Mouse (Mus musculus) heart, adult 18-20 months (tissue): ENCODE measurements around the gene Ttc13. TPM values are rescaled to one million over a fixed set of nuclear protein-coding genes. Genes with fewer than 3 reads are reported as not detected.

Experiments
- DNase-seq, 2 experiments: peaks; one replicate each; pipeline ENCODE4 v3.0.0; 2021 to 2022; ENCODE audit warnings: mixed read lengths in 1 of 2
- long read RNA-seq, 2 experiments: library from polyadenylated mRNA; stranded (forward); transcript quantifications; one replicate each; pipeline ENCODE4 v2.0.0; 2021
- total RNA-seq, 2 experiments: library from RNA; stranded (reverse); gene quantifications; 2 replicates each; pipeline ENCODE4 v1.2.3; 2021

Ttc13 gene
- 10 to 100 TPM; 14.7 to 15.0 TPM for total RNA-seq
- long read RNA-seq, experiment 1, transcript Ttc13-203 (21 exons, 3,148 nt) = major isoform, 7 of 34 reads
- long read RNA-seq, experiment 1, partial matches to known transcripts = 1 of 34 reads
- long read RNA-seq, experiment 1, other reads (novel, unspliced or antisense) = 23 of 34 reads
- long read RNA-seq, experiment 2, partial matches to known transcripts = 0 of 8 reads
- long read RNA-seq, experiment 2, other reads (novel, unspliced or antisense) = 4 of 8 reads

- DNase-seq = peak; percentile 95 to 98
These were observed at the start of gene Ttc13, which contains the start of gene Arv1 for GRCm38 (mm10) chr8:124721862-124722515. Gene Ttc13 (minus strand): TSS chr8:124721983. Gene Arv1 (plus strand): TSS chr8:124722139.

GRCm38 (mm10) chr8:124763061-124763460 lies 41.3 kb upstream of the Ttc13 start:
- DNase-seq = no peak

- DNase-seq = no peak
These were observed 36.8 kb upstream of the Ttc13 start for GRCm38 (mm10) chr8:124758544-124758943.

- DNase-seq = no peak
These were observed 34.8 kb upstream of the Ttc13 start for GRCm38 (mm10) chr8:124756601-124757000.

GRCm38 (mm10) chr8:124756153-124756552 lies 34.4 kb upstream of the Ttc13 start:
- no peak for DNase-seq

- no peak for DNase-seq
These were observed 33.7 kb upstream of the Ttc13 start for GRCm38 (mm10) chr8:124755481-124755880.

- DNase-seq = no peak
These were observed 33.0 kb upstream of the Ttc13 start for GRCm38 (mm10) chr8:124754792-124755190.

GRCm38 (mm10) chr8:124754101-124754791 lies 32.5 kb upstream of the Ttc13 start:
- DNase-seq = no peak

GRCm38 (mm10) chr8:124752325-124752862 lies 30.6 kb upstream of the Ttc13 start:
- DNase-seq = no peak

GRCm38 (mm10) chr8:124751709-124752173 lies 30.0 kb upstream of the Ttc13 start, which contains the start of gene Fam89a:
Gene Fam89a (minus strand): TSS chr8:124751832.
- peak; percentile 45 to 59 for DNase-seq

- peak; percentile 16 to 42 for DNase-seq
These were observed 29.4 kb upstream of the Ttc13 start for GRCm38 (mm10) chr8:124751191-124751590.

GRCm38 (mm10) chr8:124746661-124747060 lies 24.9 kb upstream of the Ttc13 start:
- DNase-seq = no peak

- peak in 1 of 2 experiments; percentile 18 for DNase-seq
These were observed 17.5 kb upstream of the Ttc13 start for GRCm38 (mm10) chr8:124739268-124739667.

- DNase-seq = no peak
These were observed 13.7 kb upstream of the Ttc13 start for GRCm38 (mm10) chr8:124735371-124735911.

GRCm38 (mm10) chr8:124732828-124733227 lies 11.0 kb upstream of the Ttc13 start:
- no peak for DNase-seq

- DNase-seq = no peak
These were observed 2.5 kb upstream of the Ttc13 start for GRCm38 (mm10) chr8:124724301-124724700.

- DNase-seq = no peak
These were observed 583 bp downstream of the Ttc13 start for GRCm38 (mm10) chr8:124720938-124721861.

GRCm38 (mm10) chr8:124720133-124720532 lies 1.6 kb downstream of the Ttc13 start:
- no peak for DNase-seq

GRCm38 (mm10) chr8:124715736-124716135 lies 6.0 kb downstream of the Ttc13 start:
- DNase-seq = no peak

- no peak for DNase-seq
These were observed 8.6 kb downstream of the Ttc13 start for GRCm38 (mm10) chr8:124713207-124713606.

GRCm38 (mm10) chr8:124705823-124706222 lies 16.0 kb downstream of the Ttc13 start:
- DNase-seq = no peak
